Mouse (Mus musculus): ENCODE results near the gene Nrap. TPM values are rescaled to one million over a fixed set of nuclear protein-coding genes. Genes with fewer than 3 reads are reported as not detected.

Gene Nrap
- polyA plus RNA-seq, 1 experiment from 2014 or later = 0.86 TPM

- no peak overlapping the region; the same call in 1 of the 2 replicates for H3K27ac ChIP-seq
- H3K9me3 ChIP-seq = no peaks in the 10 kb centered on the region
- WGBS = 28% methylated on average over 12 of the region's 12 CpGs
- peaks cover 16% of the 10 kb centered on the region; the same call in 1 of the 2 replicates for H3K27me3 ChIP-seq
- ATAC-seq (ENCODE audit: borderline replicate concordance, extremely low read depth, low FRiP score, low TSS enrichment) = no peak
- peaks cover 30% of the 10 kb centered on the region for H3K4me1 ChIP-seq
- peak overlapping the region; percentile 69 for H3K4me3 ChIP-seq
- peak overlapping the region; percentile 75 for H3K9ac ChIP-seq
- no peaks in the 10 kb centered on the region for H3K36me3 ChIP-seq
- H3K4me2 ChIP-seq = peak overlapping the region; percentile 90
These were observed 6.4 kb upstream of the Nrap start for GRCm38 (mm10) chr19:56396227-56396626.

- WGBS = 81% methylated on average over 16 of the region's 16 CpGs
- Histone ChIP-seq H3K4me3 (no peak overlapping the region), H3K9ac (no peak overlapping the region), H3K36me3 (no peaks in the 10 kb centered on the region), H3K4me2 (no peak overlapping the region), H3K27me3 (peaks cover 16% of the 10 kb centered on the region; the same call in 1 of the 2 replicates), H3K4me1 (peaks cover 27% of the 10 kb centered on the region), H3K9me3 (no peaks in the 10 kb centered on the region), H3K27ac (no peak overlapping the region)
- ATAC-seq (ENCODE audit: borderline replicate concordance, extremely low read depth, low FRiP score, low TSS enrichment) = no peak
These were observed 5.5 kb upstream of the Nrap start for GRCm38 (mm10) chr19:56395183-56395935.

- Histone ChIP-seq H3K27ac (no peak overlapping the region), H3K27me3 (peaks cover 16% of the 10 kb centered on the region; the same call in 1 of the 2 replicates), H3K9me3 (no peaks in the 10 kb centered on the region), H3K36me3 (no peaks in the 10 kb centered on the region), H3K4me2 (no peak overlapping the region), H3K4me1 (peaks cover 18% of the 10 kb centered on the region), H3K9ac (no peak overlapping the region), H3K4me3 (no peak overlapping the region)
- no peak for ATAC-seq (ENCODE audit: borderline replicate concordance, extremely low read depth, low FRiP score, low TSS enrichment)
- WGBS = 71% methylated on average over 9 of the region's 9 CpGs
These were observed 3.6 kb upstream of the Nrap start for GRCm38 (mm10) chr19:56393311-56393866.

- WGBS = 69% methylated on average over 6 of the region's 6 CpGs
- peaks cover 8% of the 10 kb centered on the region; the same call in 1 of the 2 replicates for H3K4me1 ChIP-seq
- no peaks in the 10 kb centered on the region for H3K36me3 ChIP-seq
- H3K27me3 ChIP-seq = peaks cover 16% of the 10 kb centered on the region; the same call in 1 of the 2 replicates
- no peak overlapping the region for H3K4me2 ChIP-seq
- H3K9ac ChIP-seq = no peak overlapping the region
- no peaks in the 10 kb centered on the region for H3K9me3 ChIP-seq
- H3K4me3 ChIP-seq = no peak overlapping the region
- no peak overlapping the region for H3K27ac ChIP-seq
- peak; percentile 33; the same call in 1 of the 2 replicates for ATAC-seq (ENCODE audit: borderline replicate concordance, extremely low read depth, low FRiP score, low TSS enrichment)
These were observed 1.6 kb upstream of the Nrap start for GRCm38 (mm10) chr19:56391307-56392046.

- Histone ChIP-seq H3K9ac (no peak overlapping the region), H3K9me3 (no peaks in the 10 kb centered on the region), H3K36me3 (no peaks in the 10 kb centered on the region), H3K27me3 (no peaks in the 10 kb centered on the region), H3K4me3 (no peak overlapping the region), H3K4me1 (0 out of 2 replicates have a peak, but pooled peaks cover 4% of the 10 kb centered on the region), H3K27ac (no peak overlapping the region), H3K4me2 (no peak overlapping the region)
- 87% methylated on average over 11 of the region's 11 CpGs for WGBS
- ATAC-seq (ENCODE audit: borderline replicate concordance, extremely low read depth, low FRiP score, low TSS enrichment) = no peak
These were observed 661 bp downstream of the Nrap start for GRCm38 (mm10) chr19:56389176-56389575.

- Histone ChIP-seq H3K4me1 (0 out of 2 replicates have a peak, but pooled peaks cover 4% of the 10 kb centered on the region), H3K4me2 (no peak overlapping the region), H3K9ac (no peak overlapping the region), H3K27ac (no peak overlapping the region), H3K4me3 (no peak overlapping the region), H3K9me3 (no peaks in the 10 kb centered on the region), H3K36me3 (no peaks in the 10 kb centered on the region), H3K27me3 (no peaks in the 10 kb centered on the region)
- ATAC-seq (ENCODE audit: borderline replicate concordance, extremely low read depth, low FRiP score, low TSS enrichment) = no peak
- WGBS = 71% methylated on average over 4 of the region's 4 CpGs
These were observed 2.0 kb downstream of the Nrap start for GRCm38 (mm10) chr19:56387726-56388302.

- Histone ChIP-seq H3K27me3 (no peaks in the 10 kb centered on the region), H3K36me3 (no peaks in the 10 kb centered on the region), H3K4me3 (no peak overlapping the region), H3K4me1 (no peaks in the 10 kb centered on the region), H3K4me2 (no peak overlapping the region), H3K27ac (no peak overlapping the region), H3K9me3 (no peaks in the 10 kb centered on the region), H3K9ac (no peak overlapping the region)
- ATAC-seq (ENCODE audit: borderline replicate concordance, extremely low read depth, low FRiP score, low TSS enrichment) = no peak
- WGBS = 87% methylated on average over 10 of the region's 10 CpGs
These were observed 3.7 kb downstream of the Nrap start for GRCm38 (mm10) chr19:56386095-56386494.

- WGBS = 78% methylated on average over 5 of the region's 5 CpGs
These were observed 4.3 kb downstream of the Nrap start for GRCm38 (mm10) chr19:56385546-56385945.

GRCm38 (mm10) chr19:56381407-56381806 is 8.4 kb downstream of the Nrap start:
- Histone ChIP-seq H3K36me3 (no peaks in the 10 kb centered on the region), H3K4me3 (no peak overlapping the region), H3K27ac (no peak overlapping the region), H3K27me3 (no peaks in the 10 kb centered on the region), H3K4me2 (no peak overlapping the region), H3K9ac (no peak overlapping the region), H3K9me3 (no peaks in the 10 kb centered on the region), H3K4me1 (no peaks in the 10 kb centered on the region)
- WGBS = 85% methylated on average over 10 of the region's 10 CpGs
- no peak for ATAC-seq (ENCODE audit: borderline replicate concordance, extremely low read depth, low FRiP score, low TSS enrichment)

More at GRCm38 (mm10) chr19:56385546-56385945, 4.3 kb downstream of the Nrap start:
- Histone ChIP-seq H3K9ac (no peak overlapping the region), H3K4me2 (no peak overlapping the region), H3K9me3 (no peaks in the 10 kb centered on the region), H3K36me3 (no peaks in the 10 kb centered on the region), H3K4me3 (no peak overlapping the region), H3K27ac (no peak overlapping the region), H3K4me1 (no peaks in the 10 kb centered on the region), H3K27me3 (no peaks in the 10 kb centered on the region)
- ATAC-seq (ENCODE audit: borderline replicate concordance, extremely low read depth, low FRiP score, low TSS enrichment) = no peak

GRCm38 (mm10) chr19:56380341-56380740 is 9.5 kb downstream of the Nrap start:
- 73% methylated on average over 7 of the region's 7 CpGs for WGBS
- no peak overlapping the region for H3K9ac ChIP-seq
- no peak for ATAC-seq (ENCODE audit: borderline replicate concordance, extremely low read depth, low FRiP score, low TSS enrichment)
- H3K27ac ChIP-seq = no peak overlapping the region
- no peaks in the 10 kb centered on the region for H3K36me3 ChIP-seq
- no peaks in the 10 kb centered on the region for H3K27me3 ChIP-seq
- no peak overlapping the region for H3K4me2 ChIP-seq
- H3K4me1 ChIP-seq = no peaks in the 10 kb centered on the region
- H3K9me3 ChIP-seq = no peaks in the 10 kb centered on the region
- no peak overlapping the region for H3K4me3 ChIP-seq

- Histone ChIP-seq H3K4me2 (no peak overlapping the region), H3K27me3 (no peaks in the 10 kb centered on the region), H3K9ac (no peak overlapping the region), H3K36me3 (no peaks in the 10 kb centered on the region), H3K9me3 (no peaks in the 10 kb centered on the region), H3K4me3 (no peak overlapping the region), H3K4me1 (no peaks in the 10 kb centered on the region), H3K27ac (no peak overlapping the region)
- 47% methylated on average over 13 of the region's 13 CpGs for WGBS
- ATAC-seq (ENCODE audit: borderline replicate concordance, extremely low read depth, low FRiP score, low TSS enrichment) = no peak
These were observed 11.2 kb downstream of the Nrap start for GRCm38 (mm10) chr19:56378554-56379172.

Data from lung, embryonic 15.5 days (tissue).